Mouse (Mus musculus): ENCODE measurements around the gene Agbl1. TPM values are rescaled to one million over a fixed set of nuclear protein-coding genes. Genes with fewer than 3 reads are reported as not detected.

Gene Agbl1
- polyA plus RNA-seq, 1 experiment = not detected

DNA sequence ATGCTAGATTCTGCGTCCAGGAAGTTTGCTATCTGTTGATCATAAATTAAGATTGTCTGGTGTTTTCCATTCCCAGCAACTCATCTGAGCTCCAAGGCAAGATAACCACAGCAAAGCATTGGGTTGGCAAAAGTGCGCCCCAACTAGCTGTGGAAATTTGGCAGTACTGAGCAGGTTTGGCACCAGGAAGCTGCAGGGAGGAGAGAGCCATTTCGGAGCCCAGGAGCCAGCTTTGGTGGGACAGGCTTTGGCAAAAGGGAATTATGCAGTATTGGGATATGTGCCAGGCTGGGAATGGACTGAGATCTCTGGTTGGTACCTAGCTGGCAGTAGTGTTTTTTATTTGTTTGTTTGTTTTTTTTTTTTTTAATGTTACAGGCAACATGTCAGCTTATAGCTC, 612.5 kb downstream of the Agbl1 start:
- no peak for TF ChIP-seq POLR2A (IDR thresholded peaks at IDR 0.05; ENCODE audit: low read depth, low read length)
- TF ChIP-seq CTCF (IDR thresholded peaks at IDR 0.05; ENCODE audit: borderline replicate concordance, insufficient read depth, low read length) = no peak
- H3K4me3 ChIP-seq (ENCODE audit: insufficient read depth, low read length) = no peak overlapping the region
- no peaks in the 10 kb centered on the region for H3K4me1 ChIP-seq (ENCODE audit: control insufficient read depth, insufficient read depth, low read length)
- H3K27ac ChIP-seq (ENCODE audit: insufficient read depth, low read length) = no peak overlapping the region

DNA sequence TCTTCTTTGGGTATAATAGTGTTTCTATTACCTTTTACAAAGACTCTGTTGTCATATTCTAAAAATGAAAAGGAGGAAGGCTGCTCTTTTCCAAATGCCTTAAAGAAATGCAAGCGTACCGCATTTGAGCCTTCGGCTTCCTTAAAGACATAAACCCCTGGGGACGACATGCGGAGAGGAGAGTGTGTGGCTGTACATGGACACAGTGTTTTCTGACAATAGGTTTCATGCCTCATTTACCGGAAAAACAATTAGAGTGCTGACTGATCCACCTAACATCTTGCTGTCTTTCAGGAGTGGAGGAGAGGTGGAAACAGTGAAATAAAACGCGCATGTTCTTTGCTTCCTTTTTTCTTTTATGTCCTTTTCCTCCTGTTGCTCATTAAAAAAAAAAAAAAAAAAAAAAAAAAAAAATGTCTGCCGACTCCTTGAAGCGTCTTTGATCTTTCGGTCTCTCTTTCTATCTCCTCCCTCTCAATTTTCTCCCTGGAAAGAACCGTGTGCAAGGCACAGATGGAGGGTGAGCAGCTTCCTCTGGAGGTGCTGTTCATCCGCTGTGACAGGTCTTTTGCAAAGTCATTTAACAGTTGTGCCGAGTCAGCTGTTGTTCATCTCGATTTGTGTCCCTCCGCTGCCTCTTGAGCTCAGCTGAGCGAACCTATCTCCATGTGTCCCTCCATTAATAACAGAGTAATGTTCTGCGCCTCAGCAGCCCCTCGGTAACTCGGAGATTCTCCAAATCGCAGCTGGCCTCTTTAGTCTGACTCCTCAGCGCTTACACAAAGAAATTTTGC, 659.9 kb downstream of the Agbl1 start:
- Histone ChIP-seq H3K4me3 (ENCODE audit: insufficient read depth, low read length) (no peak overlapping the region), H3K4me1 (ENCODE audit: control insufficient read depth, insufficient read depth, low read length) (0 out of 2 replicates have a peak, but pooled peaks cover 2% of the 10 kb centered on the region), H3K27ac (ENCODE audit: insufficient read depth, low read length) (no peak overlapping the region)
- TF ChIP-seq POLR2A (IDR thresholded peaks at IDR 0.05; ENCODE audit: low read depth, low read length) (no peak), CTCF (IDR thresholded peaks at IDR 0.05; ENCODE audit: borderline replicate concordance, insufficient read depth, low read length) (no peak)

DNA sequence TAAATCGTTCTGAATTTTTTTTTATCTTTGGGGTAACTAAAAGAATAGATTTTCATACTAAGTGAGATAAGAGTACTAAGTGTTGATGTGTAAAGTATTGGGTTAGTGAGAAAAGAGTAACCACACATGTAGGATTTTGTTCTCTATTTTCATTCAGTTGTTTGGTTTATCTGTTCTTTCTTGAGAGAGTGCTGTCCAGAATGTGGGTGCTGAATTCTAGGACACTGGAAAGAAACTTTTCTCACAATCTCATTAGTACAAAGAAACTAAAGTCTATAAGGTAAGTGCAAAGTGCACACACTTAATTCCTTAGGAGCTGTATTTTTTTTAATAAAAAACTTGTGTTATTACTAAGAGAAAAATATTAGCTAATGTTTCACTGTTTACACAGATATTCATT, 674.4 kb downstream of the Agbl1 start:
- no peak for TF ChIP-seq POLR2A (IDR thresholded peaks at IDR 0.05; ENCODE audit: low read depth, low read length)
- no peak for TF ChIP-seq CTCF (IDR thresholded peaks at IDR 0.05; ENCODE audit: borderline replicate concordance, insufficient read depth, low read length)
- H3K4me3 ChIP-seq (ENCODE audit: insufficient read depth, low read length) = no peak overlapping the region
- H3K4me1 ChIP-seq (ENCODE audit: control insufficient read depth, insufficient read depth, low read length) = no peaks in the 10 kb centered on the region
- H3K27ac ChIP-seq (ENCODE audit: insufficient read depth, low read length) = no peak overlapping the region

DNA sequence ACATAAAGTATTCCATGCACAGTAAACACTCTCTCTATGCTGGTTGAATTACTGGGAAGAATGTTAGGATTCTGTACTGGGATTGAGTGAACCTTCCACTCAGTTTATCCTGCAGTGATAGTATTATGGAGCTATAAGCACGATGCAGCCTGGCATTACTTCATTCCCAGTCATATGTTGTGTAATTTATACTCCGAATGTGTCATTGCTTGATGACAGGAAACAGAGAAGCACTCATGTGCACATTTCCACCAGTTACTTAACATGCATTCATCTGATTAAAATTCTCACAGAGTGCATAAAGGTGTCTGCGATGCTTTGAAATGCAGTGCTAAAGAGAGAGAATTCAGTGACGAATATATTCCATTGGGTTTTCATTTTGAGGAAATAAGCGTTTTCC, 682.0 kb downstream of the Agbl1 start:
- Histone ChIP-seq H3K4me3 (ENCODE audit: insufficient read depth, low read length) (no peak overlapping the region), H3K4me1 (ENCODE audit: control insufficient read depth, insufficient read depth, low read length) (no peaks in the 10 kb centered on the region), H3K27ac (ENCODE audit: insufficient read depth, low read length) (no peak overlapping the region)
- TF ChIP-seq POLR2A (IDR thresholded peaks at IDR 0.05; ENCODE audit: low read depth, low read length) (no peak), CTCF (IDR thresholded peaks at IDR 0.05; ENCODE audit: borderline replicate concordance, insufficient read depth, low read length) (no peak)

DNA sequence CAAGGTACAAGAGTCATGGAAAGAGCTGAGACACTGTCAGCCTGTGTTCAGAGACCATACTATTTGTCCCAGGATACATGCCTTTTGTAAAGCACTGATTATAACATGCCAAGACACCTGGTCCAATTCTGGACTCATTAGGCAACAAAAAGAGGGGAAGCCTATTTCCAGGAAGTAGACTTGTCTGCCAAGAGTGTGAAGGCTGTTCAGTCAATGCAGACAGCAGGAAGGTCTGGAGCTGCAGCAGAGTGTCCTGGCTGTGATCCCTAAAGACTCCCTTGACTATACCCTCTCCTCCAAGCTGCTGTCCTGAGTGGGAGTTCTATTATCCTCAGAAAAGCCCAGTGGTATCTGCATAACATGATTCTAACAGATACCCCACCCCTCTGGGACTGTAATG, 689.2 kb downstream of the Agbl1 start:
- TF ChIP-seq POLR2A (IDR thresholded peaks at IDR 0.05; ENCODE audit: low read depth, low read length) (no peak), CTCF (IDR thresholded peaks at IDR 0.05; ENCODE audit: borderline replicate concordance, insufficient read depth, low read length) (no peak)
- Histone ChIP-seq H3K4me3 (ENCODE audit: insufficient read depth, low read length) (no peak overlapping the region), H3K4me1 (ENCODE audit: control insufficient read depth, insufficient read depth, low read length) (no peaks in the 10 kb centered on the region), H3K27ac (ENCODE audit: insufficient read depth, low read length) (no peak overlapping the region)

DNA sequence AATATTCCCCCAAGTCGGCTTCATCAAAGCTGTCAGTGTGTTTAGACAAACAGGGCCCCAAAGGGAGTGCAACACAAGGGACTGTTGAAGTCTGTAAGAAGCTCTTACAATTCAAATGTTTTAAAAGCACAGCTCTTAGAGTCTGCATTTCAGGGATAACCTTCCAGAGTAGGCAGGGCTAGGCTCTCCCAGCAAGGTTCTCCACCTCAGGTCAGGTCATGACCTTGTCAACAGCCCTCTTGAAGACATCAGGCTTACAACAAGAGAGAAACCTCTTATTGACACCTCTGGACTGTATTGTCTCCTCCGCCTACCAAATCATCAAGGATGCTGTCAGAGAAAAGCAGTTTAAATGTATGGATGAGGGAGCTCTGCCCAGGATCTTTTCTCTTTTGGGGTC, 692.0 kb downstream of the Agbl1 start:
- Histone ChIP-seq H3K4me1 (ENCODE audit: control insufficient read depth, insufficient read depth, low read length) (no peaks in the 10 kb centered on the region), H3K4me3 (ENCODE audit: insufficient read depth, low read length) (no peak overlapping the region), H3K27ac (ENCODE audit: insufficient read depth, low read length) (no peak overlapping the region)
- TF ChIP-seq CTCF (IDR thresholded peaks at IDR 0.05; ENCODE audit: borderline replicate concordance, insufficient read depth, low read length) = no peak
- no peak for TF ChIP-seq POLR2A (IDR thresholded peaks at IDR 0.05; ENCODE audit: low read depth, low read length)

DNA sequence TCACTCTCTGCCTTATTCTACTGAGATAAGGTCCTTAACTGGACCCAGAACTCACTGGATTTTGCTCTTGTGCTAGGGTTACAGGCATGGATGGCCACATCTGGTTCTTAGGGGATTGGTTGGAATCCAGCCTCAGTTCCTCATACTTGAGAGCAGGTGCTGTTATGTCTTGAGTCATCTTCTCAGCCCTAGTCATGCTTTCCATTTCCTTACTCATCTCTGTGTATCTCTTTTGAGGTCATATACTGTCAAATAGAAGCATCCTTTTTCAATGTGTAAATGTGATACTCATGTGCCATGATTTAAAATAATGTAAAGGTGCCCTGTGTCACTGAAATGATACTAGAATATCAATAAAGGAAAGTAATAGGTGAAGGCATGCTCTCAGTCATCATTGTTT, 705.5 kb downstream of the Agbl1 start:
- H3K27ac ChIP-seq (ENCODE audit: insufficient read depth, low read length) = no peak overlapping the region
- no peak overlapping the region for H3K4me3 ChIP-seq (ENCODE audit: insufficient read depth, low read length)
- TF ChIP-seq CTCF (IDR thresholded peaks at IDR 0.05; ENCODE audit: borderline replicate concordance, insufficient read depth, low read length) (no peak), POLR2A (IDR thresholded peaks at IDR 0.05; ENCODE audit: low read depth, low read length) (no peak)
- H3K4me1 ChIP-seq (ENCODE audit: control insufficient read depth, insufficient read depth, low read length) = no peaks in the 10 kb centered on the region

DNA sequence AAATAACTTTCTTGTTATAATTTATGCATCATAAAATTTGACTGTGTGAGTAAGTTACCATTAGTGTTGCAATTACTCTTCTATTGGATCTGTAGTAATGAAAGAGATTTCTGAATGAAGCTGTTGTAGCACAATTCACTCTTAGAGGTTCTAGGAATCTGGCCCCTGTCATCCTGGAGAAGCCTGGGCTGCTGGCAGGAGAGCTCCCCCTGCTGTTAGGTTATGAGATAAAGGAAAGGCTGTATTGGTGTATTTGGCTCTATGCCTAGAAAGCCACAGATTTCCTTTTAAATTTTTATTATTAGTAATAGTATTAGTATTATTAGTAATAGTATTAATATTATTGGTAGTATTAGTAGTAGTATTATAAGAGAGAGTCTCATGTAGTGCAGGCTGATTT, 711.8 kb downstream of the Agbl1 start:
- no peak overlapping the region for H3K27ac ChIP-seq (ENCODE audit: insufficient read depth, low read length)
- TF ChIP-seq POLR2A (IDR thresholded peaks at IDR 0.05; ENCODE audit: low read depth, low read length) (no peak), CTCF (IDR thresholded peaks at IDR 0.05; ENCODE audit: borderline replicate concordance, insufficient read depth, low read length) (no peak)
- H3K4me3 ChIP-seq (ENCODE audit: insufficient read depth, low read length) = no peak overlapping the region
- no peaks in the 10 kb centered on the region for H3K4me1 ChIP-seq (ENCODE audit: control insufficient read depth, insufficient read depth, low read length)

DNA sequence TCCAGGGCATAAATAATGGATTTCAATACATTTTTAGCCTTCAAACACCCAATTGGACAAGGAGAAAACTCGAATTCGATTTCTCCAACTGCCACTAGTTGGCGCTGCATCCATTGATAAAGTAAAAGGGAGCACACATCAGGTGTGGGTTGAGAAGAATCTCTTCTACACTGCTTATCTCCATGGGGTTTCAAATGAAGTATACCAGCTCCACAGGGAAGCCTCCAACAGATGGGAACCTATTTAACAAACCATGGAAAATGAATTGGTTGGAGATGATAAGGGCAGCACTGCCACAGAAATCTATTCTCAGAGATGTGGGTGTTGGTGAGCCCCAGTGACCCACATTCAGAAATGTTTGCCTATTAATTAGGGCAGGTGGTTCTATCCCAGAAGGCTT, 741.6 kb downstream of the Agbl1 start:
- Histone ChIP-seq H3K4me3 (ENCODE audit: insufficient read depth, low read length) (no peak overlapping the region), H3K4me1 (ENCODE audit: control insufficient read depth, insufficient read depth, low read length) (no peaks in the 10 kb centered on the region), H3K27ac (ENCODE audit: insufficient read depth, low read length) (no peak overlapping the region)
- TF ChIP-seq POLR2A (IDR thresholded peaks at IDR 0.05; ENCODE audit: low read depth, low read length) (no peak), CTCF (IDR thresholded peaks at IDR 0.05; ENCODE audit: borderline replicate concordance, insufficient read depth, low read length) (no peak)

DNA sequence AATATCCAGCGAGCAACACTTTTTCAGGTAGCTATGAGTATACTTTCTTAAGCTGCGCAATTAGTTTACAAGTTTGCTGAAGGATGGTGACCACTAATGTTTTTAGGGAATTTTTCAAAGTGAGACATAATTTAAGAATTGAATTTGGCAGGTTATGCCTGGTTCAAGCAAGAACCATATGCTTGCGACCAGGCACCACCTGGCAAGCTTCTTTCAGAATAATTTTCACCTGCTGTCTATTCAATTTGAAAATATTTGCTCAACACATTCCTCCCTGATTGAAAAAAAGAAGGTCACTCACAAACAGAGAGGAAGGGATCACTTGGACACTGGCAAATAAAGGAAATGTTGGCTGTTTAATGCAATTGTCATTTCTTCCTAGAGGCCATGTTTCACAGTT, 779.9 kb downstream of the Agbl1 start:
- Histone ChIP-seq H3K4me1 (ENCODE audit: control insufficient read depth, insufficient read depth, low read length) (no peaks in the 10 kb centered on the region), H3K4me3 (ENCODE audit: insufficient read depth, low read length) (no peak overlapping the region), H3K27ac (ENCODE audit: insufficient read depth, low read length) (no peak overlapping the region)
- TF ChIP-seq POLR2A (IDR thresholded peaks at IDR 0.05; ENCODE audit: low read depth, low read length) (no peak), CTCF (IDR thresholded peaks at IDR 0.05; ENCODE audit: borderline replicate concordance, insufficient read depth, low read length) (no peak)

All from embryonic fibroblast, embryonic 13.5 days (primary cell).